Mouse (Mus musculus) heart, adult 2 months (tissue): ENCODE measurements at regions not wholly inside any gene's neighbourhood (a gene's known extent, or its start where the extent isn't known, plus 50 kb on each side); places are given as distances from the start of the nearest gene placed in this dataset.

ENCODE experiments used
- DNase-seq, 2 experiments: peaks; one replicate each; pipeline ENCODE4 v3.0.0; 2021
- H3K27ac ChIP-seq: fragments of 200-600 bp; 2 replicates; pipeline ENCODE4 v1.8.1; 2022
- H3K27me3 ChIP-seq: fragments of 200-500 bp; 2 replicates; pipeline ENCODE4 v1.6.1; 2012; ENCODE audit warnings: mild to moderate bottlenecking, low read length, inconsistent platforms, mixed read lengths; ENCODE audit not compliant: control insufficient read depth, insufficient read depth
- H3K36me3 ChIP-seq: fragments of 200-500 bp; 2 replicates; pipeline ENCODE4 v1.6.1; 2012; ENCODE audit warnings: low read length, inconsistent platforms; ENCODE audit not compliant: control insufficient read depth, insufficient read depth
- H3K4me1 ChIP-seq: fragments of 200-500 bp; 2 replicates; pipeline ENCODE4 v1.6.1; 2011; ENCODE audit warnings: low read length; ENCODE audit not compliant: control insufficient read depth, insufficient read depth
- H3K4me3 ChIP-seq: fragments of 200-600 bp; 2 replicates; pipeline ENCODE4 v1.8.1; 2022
- H3K79me2 ChIP-seq: fragments of 200-500 bp; replicated peaks from 2 replicates; pipeline ENCODE4 v1.6.1; 2012; ENCODE audit warnings: mild to moderate bottlenecking, inconsistent platforms, low read length, moderate library complexity, mixed read lengths; ENCODE audit not compliant: control insufficient read depth, insufficient read depth
- H3K9ac ChIP-seq: fragments of 200-500 bp; 2 replicates; pipeline ENCODE4 v1.6.1; 2012; ENCODE audit warnings: low read depth, mild to moderate bottlenecking, control low read depth, inconsistent platforms, low read length, mixed read lengths
- CTCF ChIP-seq: fragments of 200-600 bp; IDR thresholded peaks from 2 replicates; pipeline ENCODE4 v1.8.1; 2022; ENCODE audit warnings: antibody characterized with exemption, mild to moderate bottlenecking, moderate library complexity
- EP300 ChIP-seq: fragments of 200-500 bp; IDR thresholded peaks from 2 replicates; pipeline ENCODE4 v1.6.1; 2011; ENCODE audit warnings: low read depth, low read length, control low read depth; ENCODE audit not compliant: insufficient read depth
- POLR2A ChIP-seq: fragments of 200-500 bp; IDR thresholded peaks from 2 replicates; pipeline ENCODE4 v1.6.1; 2011; ENCODE audit warnings: mild to moderate bottlenecking, low read depth, low read length, control low read depth; ENCODE audit not compliant: insufficient read depth
- WGBS: fragments of 180-500 bp; shearing (Covaris S2); methylation state at CpG from one replicate; pipeline ENCODE4 v1.1.7; 2018; 5-methylcytosine and 5-hydroxymethylcytosine counted together
- intact Hi-C: fragments of 180-260 bp; cut with DNase I; formaldehyde crosslinking; loops from one replicate; pipeline ENCODE4 v1.15.1; 2025

DNA sequence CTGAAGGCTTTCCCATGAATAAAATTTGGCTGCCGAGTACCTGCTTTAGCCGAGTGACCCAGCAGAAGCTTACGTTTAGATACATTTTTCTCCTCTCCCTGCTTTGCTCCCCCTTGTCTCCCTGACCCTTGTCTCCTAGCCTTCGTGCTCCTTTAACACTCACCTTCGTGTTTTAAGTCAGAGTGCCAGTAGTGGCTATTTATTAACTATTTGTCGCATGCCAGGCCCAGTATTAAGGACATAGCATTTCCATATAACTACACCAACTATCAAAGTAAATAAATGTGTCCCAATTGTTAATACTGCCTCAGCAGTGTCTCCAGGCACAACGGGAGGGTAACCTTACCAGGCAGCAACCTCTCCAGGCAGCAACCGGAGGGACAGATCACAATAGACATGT lies 104.8 kb upstream of the B3gat2 start:
- Histone ChIP-seq H3K79me2 (no peaks in the 10 kb centered on the region), H3K27me3 (no peaks in the 10 kb centered on the region), H3K4me1 (no peaks in the 10 kb centered on the region), H3K36me3 (no peaks in the 10 kb centered on the region), H3K27ac (no peak overlapping the region), H3K4me3 (no peak overlapping the region), H3K9ac (no peak overlapping the region)
- intact Hi-C loops = no loop called here
- no peak for TF ChIP-seq CTCF
- no peak for TF ChIP-seq EP300
- no peak for TF ChIP-seq POLR2A
- no peak for DNase-seq
- 79% methylated on average over 8 of the region's 8 CpGs for WGBS

DNA sequence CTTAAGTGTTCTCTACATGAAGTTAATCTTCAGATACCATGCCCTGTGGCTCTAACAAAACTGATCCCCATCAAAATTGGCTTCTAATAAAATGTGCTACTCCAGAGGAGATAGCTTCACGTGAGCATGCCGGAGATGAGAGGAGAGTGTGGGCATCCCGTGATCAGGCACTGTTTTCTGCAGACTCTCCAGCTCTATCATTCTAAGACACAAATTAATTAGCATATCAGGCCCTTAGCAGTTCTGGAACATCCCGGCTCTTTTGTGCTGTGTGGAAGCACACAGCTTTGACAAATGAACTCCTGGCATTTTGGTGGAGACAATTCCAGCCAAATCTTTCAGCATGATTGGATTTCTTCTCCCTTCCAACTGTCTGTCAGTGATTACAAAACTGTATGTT lies 91.0 kb upstream of the B3gat2 start:
- Histone ChIP-seq H3K27ac (no peak overlapping the region), H3K4me1 (no peaks in the 10 kb centered on the region), H3K36me3 (no peaks in the 10 kb centered on the region), H3K4me3 (no peak overlapping the region), H3K79me2 (no peaks in the 10 kb centered on the region), H3K9ac (no peak overlapping the region), H3K27me3 (no peaks in the 10 kb centered on the region)
- WGBS = 79% methylated on average over 4 of the region's 4 CpGs
- no peak for DNase-seq
- intact Hi-C loops = no loop called here
- no peak for TF ChIP-seq EP300
- no peak for TF ChIP-seq CTCF
- TF ChIP-seq POLR2A = no peak

DNA sequence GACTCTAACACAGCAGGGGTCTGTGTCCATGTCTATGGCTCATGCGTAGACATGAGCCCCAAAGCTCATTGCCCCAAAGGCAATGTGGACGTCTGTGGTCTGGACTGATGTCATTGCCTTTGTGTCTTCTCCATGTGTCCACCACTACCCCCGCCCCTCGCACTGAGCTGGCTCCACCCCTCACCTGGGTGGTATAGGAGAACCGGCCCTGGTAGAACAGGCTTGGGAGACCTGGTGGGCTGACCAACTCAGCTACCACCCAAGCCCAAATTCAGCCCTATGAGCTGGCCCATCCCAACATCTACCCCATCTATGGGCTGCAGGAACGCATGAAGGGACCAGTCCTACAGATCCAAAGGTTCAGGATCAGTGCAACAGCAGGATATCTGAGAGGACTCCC lies 87.2 kb upstream of the B3gat2 start:
- Histone ChIP-seq H3K79me2 (no peaks in the 10 kb centered on the region), H3K9ac (no peak overlapping the region), H3K27ac (no peak overlapping the region), H3K4me3 (no peak overlapping the region), H3K36me3 (no peaks in the 10 kb centered on the region), H3K27me3 (no peaks in the 10 kb centered on the region), H3K4me1 (no peaks in the 10 kb centered on the region)
- intact Hi-C loops = no loop called here
- TF ChIP-seq EP300 (no peak), CTCF (no peak), POLR2A (no peak)
- 78% methylated on average over 6 of the region's 6 CpGs for WGBS
- DNase-seq = no peak

DNA sequence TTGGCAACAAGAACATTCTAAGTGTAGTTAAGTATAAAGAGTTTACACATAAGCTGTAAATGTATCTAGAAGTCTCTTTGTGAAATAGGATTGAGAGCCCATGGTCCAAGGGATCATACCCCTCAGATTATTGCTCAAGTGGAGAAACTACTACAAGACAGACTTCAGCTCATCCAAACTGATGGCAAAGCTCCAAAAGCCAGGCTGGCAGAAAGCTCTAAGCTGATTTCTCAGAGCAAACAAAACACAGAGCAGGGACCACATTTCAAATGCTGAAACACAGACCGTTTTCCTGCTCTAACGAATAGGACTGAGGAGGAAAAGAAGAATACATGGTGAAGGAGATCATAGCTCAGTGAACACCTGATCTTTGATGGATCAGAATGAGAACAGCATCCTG lies 85.3 kb upstream of the B3gat2 start:
- no peaks in the 10 kb centered on the region for H3K36me3 ChIP-seq
- no peaks in the 10 kb centered on the region for H3K79me2 ChIP-seq
- H3K9ac ChIP-seq = no peak overlapping the region
- intact Hi-C loops = no loop called here
- TF ChIP-seq CTCF = no peak
- no peak for TF ChIP-seq POLR2A
- no peak for TF ChIP-seq EP300
- 79% methylated on average over 2 of the region's 2 CpGs for WGBS
- H3K27ac ChIP-seq = no peak overlapping the region
- H3K4me3 ChIP-seq = no peak overlapping the region
- no peaks in the 10 kb centered on the region for H3K27me3 ChIP-seq
- no peak for DNase-seq
- H3K4me1 ChIP-seq = no peaks in the 10 kb centered on the region

DNA sequence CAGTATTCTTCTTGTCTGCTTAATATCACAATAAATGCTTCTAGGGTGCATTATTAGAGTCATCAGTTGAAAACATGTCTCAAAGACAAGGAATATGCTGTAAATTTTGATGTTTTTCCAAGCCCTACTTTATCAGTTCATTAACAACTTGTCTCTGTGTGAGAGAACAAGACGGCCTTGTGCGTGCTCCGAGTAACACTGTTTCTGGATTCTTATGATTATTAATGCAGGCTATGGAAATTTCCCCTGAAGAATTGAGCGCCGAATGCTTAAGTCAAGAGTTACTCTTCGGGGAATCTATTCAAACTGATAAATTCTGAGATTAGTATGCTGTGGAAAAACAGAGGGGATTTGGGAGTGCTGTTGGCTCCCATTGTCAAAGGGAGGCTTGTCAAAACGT lies 72.2 kb upstream of the B3gat2 start:
- DNase-seq = no peak
- no peak for TF ChIP-seq EP300
- TF ChIP-seq CTCF = no peak
- TF ChIP-seq POLR2A = no peak
- H3K27me3 ChIP-seq = no peaks in the 10 kb centered on the region
- H3K27ac ChIP-seq = no peak overlapping the region
- H3K4me3 ChIP-seq = no peak overlapping the region
- no peaks in the 10 kb centered on the region for H3K4me1 ChIP-seq
- H3K79me2 ChIP-seq = no peaks in the 10 kb centered on the region
- H3K9ac ChIP-seq = no peak overlapping the region
- 67% methylated on average over 7 of the region's 7 CpGs for WGBS
- no peaks in the 10 kb centered on the region for H3K36me3 ChIP-seq
- intact Hi-C loops = no loop called here

DNA sequence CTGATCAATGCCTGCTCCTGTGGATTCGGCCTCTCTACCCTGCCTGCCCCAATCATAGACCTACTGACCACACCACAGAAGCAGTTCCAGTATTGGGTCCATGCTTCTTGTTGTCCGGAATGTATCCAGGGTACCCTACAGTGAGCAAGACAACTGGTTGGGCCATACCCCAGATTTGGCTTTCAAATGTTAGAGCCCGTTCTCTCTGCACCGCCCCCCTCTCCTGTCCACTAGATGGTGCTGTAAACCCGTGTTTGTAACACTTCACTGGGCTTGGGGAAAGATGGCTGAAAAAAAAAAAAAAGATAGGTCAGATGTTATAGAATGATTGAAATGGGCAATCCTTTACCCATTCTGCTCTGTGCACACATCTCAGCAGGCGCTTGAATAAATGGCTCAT lies 56.1 kb upstream of the B3gat2 start:
- intact Hi-C loops = no loop called here
- no peak overlapping the region for H3K27ac ChIP-seq
- no peaks in the 10 kb centered on the region for H3K4me1 ChIP-seq
- H3K4me3 ChIP-seq = no peak overlapping the region
- 23% methylated on average over 6 of the region's 6 CpGs for WGBS
- no peaks in the 10 kb centered on the region for H3K27me3 ChIP-seq
- H3K79me2 ChIP-seq = no peaks in the 10 kb centered on the region
- H3K36me3 ChIP-seq = no peaks in the 10 kb centered on the region
- DNase-seq = no peak
- TF ChIP-seq CTCF = peak; percentile 57
- TF ChIP-seq POLR2A = no peak
- no peak overlapping the region for H3K9ac ChIP-seq

DNA sequence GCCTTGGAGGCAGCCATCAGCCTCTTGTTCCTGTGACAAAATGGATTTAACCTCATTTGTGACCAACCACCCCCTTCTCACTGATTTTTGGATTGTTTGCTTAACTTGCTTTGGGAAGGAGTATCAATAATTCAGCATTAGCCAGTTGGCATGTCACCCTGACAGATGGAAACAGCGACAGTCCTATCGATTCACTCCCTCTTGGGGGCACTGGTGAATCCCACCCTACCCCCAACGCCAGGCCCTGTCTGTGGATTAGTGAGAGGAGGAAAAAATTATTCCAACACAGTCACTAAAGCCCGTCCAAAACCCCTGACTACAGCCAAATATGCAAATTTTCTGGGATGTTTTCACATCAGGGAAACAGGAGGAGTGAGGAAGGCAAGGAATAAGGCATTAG lies 55.1 kb upstream of the B3gat2 start:
- no peaks in the 10 kb centered on the region for H3K4me1 ChIP-seq
- no peak overlapping the region for H3K27ac ChIP-seq
- no peaks in the 10 kb centered on the region for H3K36me3 ChIP-seq
- H3K4me3 ChIP-seq = no peak overlapping the region
- 39% methylated on average over 4 of the region's 4 CpGs for WGBS
- no peak overlapping the region for H3K9ac ChIP-seq
- DNase-seq = no peak
- TF ChIP-seq EP300 (no peak), POLR2A (no peak), CTCF (no peak)
- intact Hi-C loops = no loop called here
- H3K27me3 ChIP-seq = no peaks in the 10 kb centered on the region
- H3K79me2 ChIP-seq = no peaks in the 10 kb centered on the region
